Mouse (Mus musculus) lung, embryonic 16.5 days (tissue): ENCODE results near the gene Ctnna3. TPM values are rescaled to one million over a fixed set of nuclear protein-coding genes. Genes with fewer than 3 reads are reported as not detected.
A peak's percentile ranks its signal among the peaks of the same experiment; 100 is the strongest.

Experiments
- ATAC-seq: fragments of 200-750 bp; cut with Nextera tagmentation; 2 replicates; pipeline ENCODE4 v1.8.0; 2017; ENCODE audit warnings: low read depth, mild to moderate bottlenecking, moderate library complexity
- H3K27ac ChIP-seq: fragments of 300-500 bp; sonication (generic); 2 replicates; pipeline ENCODE4 v1.5.1; 2014; ENCODE audit warnings: mild to moderate bottlenecking, control low read depth, low read length
- H3K27me3 ChIP-seq: fragments of 300-500 bp; sonication (generic); 2 replicates; pipeline ENCODE4 v1.6.1; 2014; ENCODE audit warnings: low read depth, low read length, mixed read lengths; ENCODE audit not compliant: control insufficient read depth, insufficient read depth
- H3K36me3 ChIP-seq: fragments of 300-500 bp; sonication (generic); 2 replicates; pipeline ENCODE4 v1.6.1; 2014; ENCODE audit warnings: low read length; ENCODE audit not compliant: control insufficient read depth, insufficient read depth
- H3K4me1 ChIP-seq: fragments of 300-500 bp; sonication (generic); replicated peaks from 2 replicates; pipeline ENCODE4 v1.6.1; 2014; ENCODE audit warnings: low read length, mixed read lengths; ENCODE audit not compliant: control insufficient read depth, insufficient read depth
- H3K4me2 ChIP-seq: fragments of 300-500 bp; sonication (generic); 2 replicates; pipeline ENCODE4 v1.6.1; 2014; ENCODE audit warnings: low read depth, low read length, control low read depth
- H3K4me3 ChIP-seq: fragments of 300-500 bp; sonication (generic); 2 replicates; pipeline ENCODE4 v1.5.1; 2014; ENCODE audit warnings: mild to moderate bottlenecking, low read length, control low read depth
- H3K9ac ChIP-seq: fragments of 300-500 bp; sonication (generic); 2 replicates; pipeline ENCODE4 v1.6.1; 2014; ENCODE audit warnings: low read length, control low read depth
- H3K9me3 ChIP-seq: fragments of 300-500 bp; sonication (generic); 2 replicates; pipeline ENCODE4 v1.6.1; 2016; ENCODE audit warnings: low read length; ENCODE audit not compliant: control insufficient read depth
- WGBS: fragments of 180-500 bp; shearing (Covaris S2); extraction: QIAGEN DNeasy Blood & Tissue Kit; methylation state at CpG from one replicate; pipeline ENCODE4 v1.1.7; 2014; 5-methylcytosine and 5-hydroxymethylcytosine counted together
- polyA plus RNA-seq: library from polyadenylated mRNA; unstranded; fragments of >200 nt; fragmentation: Nextera tagmentation; extraction: Ambion mirVana; gene quantifications from 2 replicates; pipeline ENCODE4 v1.2.1, GENCODE M21; 2015

The Ctnna3 gene
- polyA plus RNA-seq, 1 experiment from 2014 or later: 0.99 TPM

DNA sequence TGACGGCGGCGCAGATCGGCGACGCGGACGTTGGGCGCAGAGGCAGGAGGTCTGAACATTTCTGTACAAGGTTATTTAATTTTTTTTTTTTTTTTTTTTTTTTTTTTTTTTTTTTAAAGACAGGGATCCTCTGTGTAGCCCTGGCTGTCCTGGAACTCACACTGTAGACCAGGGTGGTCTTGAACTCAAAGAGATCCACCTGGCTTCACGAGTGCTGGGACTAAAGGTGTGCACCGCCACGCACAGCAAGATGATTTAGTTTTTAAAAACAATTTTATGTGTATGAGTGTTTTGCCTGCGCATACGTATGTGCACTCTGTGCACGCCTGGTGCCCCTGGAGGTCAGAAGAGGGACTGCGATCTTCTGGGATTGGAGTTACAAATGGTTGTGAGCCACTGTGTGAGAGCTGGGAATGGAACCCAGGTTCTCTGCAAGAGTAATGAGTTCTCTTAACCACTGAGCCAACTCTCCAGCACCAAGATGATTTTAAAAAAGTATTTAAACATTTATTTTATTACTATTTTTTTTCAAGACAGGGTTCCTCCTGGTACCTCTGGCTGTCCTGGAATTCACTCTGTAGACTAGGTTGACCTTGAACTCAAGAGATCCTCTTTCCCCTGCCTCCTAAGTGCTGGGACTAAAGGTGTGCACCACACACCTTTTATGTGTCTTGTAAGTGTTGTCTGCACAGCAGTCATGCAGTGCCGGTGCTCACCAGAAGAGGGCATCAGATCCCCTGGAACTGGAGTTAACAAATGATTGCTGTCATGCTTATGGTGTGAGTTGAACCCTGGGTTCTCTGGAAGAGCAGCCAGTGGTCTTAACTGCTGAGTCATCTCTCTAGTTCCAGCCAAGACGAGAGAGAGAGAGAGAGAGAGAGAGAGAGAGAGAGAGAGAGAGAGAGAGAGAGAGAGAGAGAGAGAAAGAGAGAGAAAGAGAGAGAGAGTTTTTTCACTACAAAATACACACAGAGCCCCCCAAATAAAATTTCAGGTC, 7.9 kb upstream of the Ctnna3 start, which contains the start of gene Gm7075:
Gene Gm7075 (minus strand): TSS at position 51 of the 997 bp plus-strand sequence.
- H3K4me3 ChIP-seq: no peak within 1 kb of the TSS
- no peak within 1 kb of the TSS for H3K9ac ChIP-seq
- H3K27ac ChIP-seq: no peak within 1 kb of the TSS
- H3K9me3 ChIP-seq: no peaks in the 10 kb centered on the region
- WGBS: 80% methylated on average over 18 of the region's 18 CpGs
- no peaks in the 10 kb centered on the region for H3K4me1 ChIP-seq
- no peak for ATAC-seq
- H3K4me2 ChIP-seq: no peak within 1 kb of the TSS
- H3K36me3 ChIP-seq: no peaks in the 10 kb centered on the region
- no peaks in the 10 kb centered on the region for H3K27me3 ChIP-seq

DNA sequence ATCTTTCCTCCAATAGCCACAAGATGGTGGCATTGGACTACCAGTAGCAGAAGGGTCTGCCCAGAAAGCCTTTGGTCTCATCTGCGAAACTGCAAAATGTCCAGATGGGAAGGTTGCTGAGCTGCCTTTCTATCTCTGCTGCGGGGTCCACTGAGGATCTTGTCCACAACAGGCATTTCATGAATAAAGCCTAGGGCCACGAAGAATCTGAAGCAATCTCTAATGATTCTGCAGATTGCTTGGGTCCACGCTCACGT, 7.2 kb upstream of the Ctnna3 start:
- H3K27me3 ChIP-seq: no peaks in the 10 kb centered on the region
- H3K36me3 ChIP-seq: no peaks in the 10 kb centered on the region
- H3K9ac ChIP-seq: no peak overlapping the region
- no peaks in the 10 kb centered on the region for H3K4me1 ChIP-seq
- no peak for ATAC-seq
- H3K4me3 ChIP-seq: no peak overlapping the region
- no peaks in the 10 kb centered on the region for H3K9me3 ChIP-seq
- H3K27ac ChIP-seq: no peak overlapping the region
- no peak overlapping the region for H3K4me2 ChIP-seq
- WGBS: 85% methylated on average over 5 of the region's 5 CpGs

DNA sequence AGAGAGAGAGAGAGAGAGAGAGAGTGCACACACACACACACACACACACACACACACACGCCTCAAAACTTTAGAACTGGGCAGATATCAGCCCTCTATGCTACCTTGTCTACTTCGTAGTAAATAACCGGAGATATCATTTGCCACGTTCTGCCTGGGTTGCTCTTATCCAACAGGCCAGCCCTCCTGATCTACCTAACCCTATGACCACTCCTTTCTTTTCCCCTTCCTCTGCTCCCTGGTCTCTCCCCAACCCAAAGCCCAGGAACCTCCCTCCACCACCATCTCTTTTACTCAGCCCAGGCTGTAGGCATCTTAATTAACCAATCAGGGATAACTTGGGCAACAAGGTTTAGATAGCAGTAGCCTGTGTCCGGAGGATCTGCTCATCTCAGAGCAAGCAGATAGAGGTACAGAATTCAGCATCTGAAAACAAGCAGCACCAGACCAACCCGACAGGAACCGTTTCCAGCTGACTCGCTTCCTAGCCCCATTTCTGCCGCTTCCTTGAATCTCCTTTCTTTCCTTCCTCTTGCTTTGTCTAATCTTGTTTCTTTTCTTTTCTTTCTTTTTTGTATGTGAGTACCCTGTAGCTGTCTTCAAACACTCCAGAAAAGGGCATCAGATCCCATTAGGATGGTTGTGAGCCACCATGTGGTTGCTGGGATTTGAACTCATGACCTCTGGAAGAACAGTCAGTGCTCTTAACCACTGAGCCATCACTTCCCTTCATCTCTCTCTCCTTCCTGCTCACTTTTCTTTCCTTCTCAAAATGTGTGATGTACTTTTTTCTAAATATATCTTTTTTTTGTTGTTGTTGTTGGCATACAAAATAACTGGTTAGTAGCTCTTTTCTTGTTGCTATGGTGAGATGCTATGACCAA, 6.1 kb upstream of the Ctnna3 start:
- Histone ChIP-seq H3K27ac (no peak overlapping the region), H3K4me1 (no peaks in the 10 kb centered on the region), H3K9me3 (no peaks in the 10 kb centered on the region), H3K36me3 (no peaks in the 10 kb centered on the region), H3K4me2 (no peak overlapping the region), H3K27me3 (no peaks in the 10 kb centered on the region), H3K4me3 (no peak overlapping the region), H3K9ac (no peak overlapping the region)
- ATAC-seq: no peak
- WGBS: 87% methylated on average over 9 of the region's 9 CpGs

DNA sequence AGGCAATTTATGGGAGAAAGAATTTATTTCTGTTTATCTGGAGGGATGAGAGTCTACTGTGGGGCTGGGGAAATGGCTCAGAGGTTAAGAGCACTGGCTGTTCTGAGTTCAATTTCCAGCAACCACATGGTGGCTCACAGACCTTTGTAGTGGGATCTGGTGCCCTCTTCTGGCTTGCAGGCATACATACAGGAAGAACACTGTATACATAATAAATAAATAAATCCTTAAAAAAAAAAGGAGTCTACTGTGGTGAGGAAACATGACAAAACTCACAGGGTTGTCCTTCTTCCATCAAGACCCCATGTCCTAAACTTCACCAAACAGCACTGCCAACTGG, 5.5 kb upstream of the Ctnna3 start:
- no peak overlapping the region for H3K4me3 ChIP-seq
- H3K4me1 ChIP-seq: no peaks in the 10 kb centered on the region
- H3K27me3 ChIP-seq: no peaks in the 10 kb centered on the region
- H3K4me2 ChIP-seq: no peak overlapping the region
- no peak for ATAC-seq
- H3K9me3 ChIP-seq: no peaks in the 10 kb centered on the region
- H3K27ac ChIP-seq: no peak overlapping the region
- H3K36me3 ChIP-seq: no peaks in the 10 kb centered on the region
- H3K9ac ChIP-seq: no peak overlapping the region

DNA sequence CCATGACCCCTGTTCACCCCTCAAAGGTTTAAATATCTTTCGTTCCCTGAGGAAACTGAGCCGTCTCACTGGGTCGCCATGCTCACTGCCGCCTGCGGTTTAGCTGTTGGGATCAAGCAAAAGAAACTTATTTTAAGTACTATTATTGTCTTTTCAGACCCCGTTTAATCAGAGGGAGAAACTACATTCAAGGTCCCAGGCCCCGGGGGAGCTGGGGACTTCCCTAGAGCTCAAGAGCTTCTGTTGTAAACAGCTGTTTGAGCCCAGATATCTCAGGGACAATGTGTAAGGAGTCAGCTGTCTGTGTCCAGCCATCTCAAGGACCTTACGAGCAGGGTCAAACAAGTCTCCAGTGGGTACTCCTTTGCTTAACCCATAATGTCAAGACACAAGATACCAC, 2.8 kb upstream of the Ctnna3 start:
- Histone ChIP-seq H3K4me1 (no peaks in the 10 kb centered on the region), H3K4me3 (no peak overlapping the region), H3K4me2 (no peak overlapping the region), H3K36me3 (no peaks in the 10 kb centered on the region), H3K9me3 (no peaks in the 10 kb centered on the region), H3K27me3 (no peaks in the 10 kb centered on the region), H3K27ac (no peak overlapping the region), H3K9ac (no peak overlapping the region)
- ATAC-seq: no peak
- 77% methylated on average over 8 of the region's 8 CpGs for WGBS

DNA sequence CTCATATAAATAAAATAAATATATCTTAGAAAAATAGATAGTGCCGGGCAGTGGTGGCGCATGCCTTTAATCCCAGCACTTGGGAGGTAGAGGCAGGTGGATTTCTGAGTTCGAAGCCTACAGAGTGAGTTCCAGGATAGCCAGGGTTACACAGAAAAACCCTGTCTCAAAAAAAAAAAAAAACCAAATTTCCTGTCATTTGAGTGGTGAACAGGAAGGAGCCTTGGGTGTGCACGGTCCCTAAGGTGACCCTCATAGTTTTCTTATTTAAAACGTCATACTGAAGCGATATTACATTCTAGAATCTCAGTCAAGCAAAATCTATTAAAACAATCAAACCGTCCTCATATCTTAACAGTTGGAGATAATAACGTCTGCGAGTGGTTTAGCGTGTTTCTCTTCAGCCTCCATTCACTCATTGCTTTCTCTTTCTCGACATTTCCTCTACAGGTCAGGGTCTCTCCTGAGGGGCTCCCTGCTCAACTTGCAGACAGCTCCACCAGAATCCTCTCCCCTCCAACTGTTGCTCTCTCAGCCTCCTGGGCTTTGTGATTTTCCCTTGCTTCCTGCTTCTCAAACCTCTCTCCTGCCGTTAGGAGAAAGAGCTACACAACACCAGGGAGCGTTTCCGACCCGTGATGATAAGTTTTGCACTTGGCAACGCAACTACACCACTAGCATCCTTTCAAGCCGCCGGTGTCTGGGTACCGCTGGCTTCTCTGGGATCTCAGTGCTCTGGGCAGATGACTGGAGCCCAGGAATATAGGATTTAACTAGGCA, 1.5 kb upstream of the Ctnna3 start:
- Histone ChIP-seq H3K4me3 (peak overlapping the region; percentile 87), H3K4me2 (peak overlapping the region; percentile 82), H3K4me1 (no peaks in the 10 kb centered on the region), H3K9me3 (no peaks in the 10 kb centered on the region), H3K27me3 (no peaks in the 10 kb centered on the region), H3K27ac (0 out of 2 replicates have a peak overlapping the region, but pooled peaks have one; percentile 4), H3K9ac (peak overlapping the region; percentile 65), H3K36me3 (no peaks in the 10 kb centered on the region)
- no peak for ATAC-seq
- 14% methylated on average over 19 of the region's 19 CpGs for WGBS

DNA sequence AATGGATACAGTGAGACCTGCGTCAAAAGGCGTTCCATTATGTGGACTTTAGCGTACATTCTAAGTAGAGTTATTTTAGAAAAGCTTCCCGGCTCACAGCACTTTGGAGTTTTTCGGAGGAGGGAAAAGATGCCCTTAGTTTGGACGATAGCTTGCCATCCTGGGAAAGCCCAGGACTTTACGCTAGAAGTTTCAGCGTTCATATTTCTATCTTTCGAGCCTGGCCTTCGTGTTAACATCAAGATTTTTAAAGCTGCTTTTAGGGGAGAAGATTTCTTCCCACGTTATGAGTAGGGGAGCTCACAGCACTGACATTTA, 916 bp upstream of the Ctnna3 start:
- Histone ChIP-seq H3K4me3 (peak overlapping the region; percentile 87), H3K27ac (0 out of 2 replicates have a peak overlapping the region, but pooled peaks have one; percentile 4), H3K4me1 (no peaks in the 10 kb centered on the region), H3K9ac (peak overlapping the region; percentile 65), H3K9me3 (no peaks in the 10 kb centered on the region), H3K36me3 (no peaks in the 10 kb centered on the region), H3K27me3 (no peaks in the 10 kb centered on the region), H3K4me2 (peak overlapping the region; percentile 82)
- WGBS: 1% methylated on average over 11 of the region's 11 CpGs
- ATAC-seq: no peak

DNA sequence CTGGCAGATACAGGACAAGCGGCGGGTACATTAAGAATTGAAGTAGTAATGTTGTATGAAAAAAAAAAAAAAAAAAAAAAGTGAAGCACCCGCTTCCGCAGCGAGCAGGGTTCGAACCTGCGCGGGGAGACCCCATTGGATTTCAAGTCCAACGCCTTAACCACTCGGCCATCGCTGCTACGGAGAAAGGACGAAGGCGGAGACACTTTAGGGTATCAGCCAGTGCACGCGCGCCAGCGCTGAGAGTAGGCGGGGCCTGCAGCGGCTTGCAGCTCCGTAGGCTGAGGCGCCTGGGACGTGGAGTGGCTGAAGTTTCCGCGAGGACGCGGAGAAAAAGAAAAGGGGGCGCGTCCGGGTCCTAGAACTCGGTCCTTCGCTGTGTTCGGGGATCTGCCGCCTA, 518 bp upstream of the Ctnna3 start:
- Histone ChIP-seq H3K4me3 (peak overlapping the region; percentile 87), H3K27me3 (no peaks in the 10 kb centered on the region), H3K9me3 (no peaks in the 10 kb centered on the region), H3K27ac (peak overlapping the region; percentile 68), H3K4me2 (peak overlapping the region; percentile 82), H3K4me1 (no peaks in the 10 kb centered on the region), H3K9ac (peak overlapping the region; percentile 82), H3K36me3 (no peaks in the 10 kb centered on the region)
- ATAC-seq: peak; percentile 96
- WGBS: under 1% methylated on average over 34 of the region's 34 CpGs

DNA sequence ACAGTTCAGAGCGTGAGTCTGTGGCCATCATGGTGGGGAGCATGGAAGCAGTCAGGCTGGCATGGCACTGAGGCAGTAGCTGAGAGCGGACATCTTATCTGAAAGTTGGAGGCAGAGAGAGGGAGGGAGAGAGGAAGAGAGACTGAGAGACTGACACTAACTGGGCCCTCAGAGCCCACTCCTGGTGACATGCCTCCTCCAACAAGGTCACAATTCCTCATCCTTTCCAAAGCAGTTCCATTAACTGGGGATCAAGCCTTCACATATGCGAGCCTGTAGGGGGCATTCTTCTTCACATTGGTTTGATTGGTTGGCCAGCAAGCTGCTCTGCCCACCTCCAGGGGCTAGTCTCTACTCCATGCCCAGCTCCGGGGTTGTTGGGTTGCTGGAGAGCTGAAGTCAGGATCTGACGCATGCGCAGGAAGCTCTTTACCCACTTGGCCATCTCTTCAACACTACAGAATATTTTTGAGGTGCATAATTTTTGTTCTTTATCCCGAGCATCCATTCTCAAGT, 1.4 kb downstream of the Ctnna3 start:
- no peak for ATAC-seq
- no peaks in the 10 kb centered on the region for H3K27me3 ChIP-seq
- no peak overlapping the region for H3K4me2 ChIP-seq
- H3K9me3 ChIP-seq: no peaks in the 10 kb centered on the region
- H3K36me3 ChIP-seq: no peaks in the 10 kb centered on the region
- H3K4me1 ChIP-seq: no peaks in the 10 kb centered on the region
- H3K9ac ChIP-seq: no peak overlapping the region
- H3K27ac ChIP-seq: no peak overlapping the region
- H3K4me3 ChIP-seq: no peak overlapping the region
- WGBS: 88% methylated on average over 7 of the region's 7 CpGs
